Mouse (Mus musculus): ENCODE results near the gene Dnajb14.
"Not testable (repeated sequence)": the region's sequence is repeated elsewhere in the genome, so short reads cannot be mapped to it uniquely, and the experiment has no call there.

- not testable (repeated sequence) for TF ChIP-seq CTCF (IDR thresholded peaks at IDR 0.05; ENCODE audit: borderline replicate concordance, extremely low read depth, insufficient read depth, insufficient read length); POLR2A (IDR thresholded peaks at IDR 0.05; ENCODE audit: borderline replicate concordance, extremely low read depth, insufficient read depth, insufficient read length, poor library complexity, severe bottlenecking)
Measured at GRCm38 (mm10) chr3:137964014-137964413, 96.5 kb downstream of the Dnajb14 start.

All from brain, embryonic 14.5 days (tissue).